Mouse (Mus musculus) small intestine, adult 2 months (tissue): ENCODE data around the gene Swt1.

Experiments
- CTCF ChIP-seq: fragments of 200-500 bp; IDR thresholded peaks from 2 replicates; pipeline ENCODE4 v1.5.1; 2012; ENCODE audit warnings: low read depth, mild to moderate bottlenecking, control low read depth, inconsistent platforms, low read length, moderate library complexity, mixed read lengths; ENCODE audit not compliant: insufficient replicate concordance, insufficient read length; ENCODE audit errors: extremely low read depth
- POLR2A ChIP-seq: fragments of 200-500 bp; IDR thresholded peaks from 2 replicates; pipeline ENCODE4 v1.6.1; 2012; ENCODE audit warnings: low read depth, mild to moderate bottlenecking, control low read depth, inconsistent platforms, low read length, moderate library complexity

GRCm38 (mm10) chr1:151342311-151342710 is 85.9 kb downstream of the Swt1 start:
- TF ChIP-seq CTCF (no peak), POLR2A (no peak)
